Mouse (Mus musculus) kidney, postnatal 4 days (tissue): Measurements from ENCODE around the gene Hmga1b.

Source experiments
- DNase-seq, 2 experiments: peaks; one replicate each; pipeline ENCODE4 v3.0.0; 2021; ENCODE audit warnings: mixed read lengths in 2 of 2

The Hmga1b gene

DNA sequence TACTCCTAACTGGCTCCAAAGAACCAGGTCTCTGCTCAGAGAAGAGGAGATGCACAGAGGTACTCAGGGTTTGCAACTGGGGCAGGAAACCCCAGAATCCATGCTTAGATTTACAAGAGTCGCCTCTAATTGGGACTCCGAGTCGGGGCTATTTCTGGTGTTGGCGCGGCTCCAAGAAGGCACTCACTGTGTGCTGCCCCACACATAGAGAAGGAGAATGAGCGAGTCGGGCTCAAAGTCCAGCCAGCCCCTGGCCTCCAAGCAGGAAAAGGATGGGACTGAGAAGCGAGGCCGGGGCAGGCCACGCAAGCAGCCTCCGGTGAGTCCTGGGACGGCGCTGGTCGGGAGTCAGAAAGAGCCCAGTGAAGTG is at the start of gene Hmga1b:
Hmga1b (plus strand) TSS at position 123 of the 370 bp plus-strand sequence.
- peak in 1 of 2 experiments; percentile 31 for DNase-seq

DNA sequence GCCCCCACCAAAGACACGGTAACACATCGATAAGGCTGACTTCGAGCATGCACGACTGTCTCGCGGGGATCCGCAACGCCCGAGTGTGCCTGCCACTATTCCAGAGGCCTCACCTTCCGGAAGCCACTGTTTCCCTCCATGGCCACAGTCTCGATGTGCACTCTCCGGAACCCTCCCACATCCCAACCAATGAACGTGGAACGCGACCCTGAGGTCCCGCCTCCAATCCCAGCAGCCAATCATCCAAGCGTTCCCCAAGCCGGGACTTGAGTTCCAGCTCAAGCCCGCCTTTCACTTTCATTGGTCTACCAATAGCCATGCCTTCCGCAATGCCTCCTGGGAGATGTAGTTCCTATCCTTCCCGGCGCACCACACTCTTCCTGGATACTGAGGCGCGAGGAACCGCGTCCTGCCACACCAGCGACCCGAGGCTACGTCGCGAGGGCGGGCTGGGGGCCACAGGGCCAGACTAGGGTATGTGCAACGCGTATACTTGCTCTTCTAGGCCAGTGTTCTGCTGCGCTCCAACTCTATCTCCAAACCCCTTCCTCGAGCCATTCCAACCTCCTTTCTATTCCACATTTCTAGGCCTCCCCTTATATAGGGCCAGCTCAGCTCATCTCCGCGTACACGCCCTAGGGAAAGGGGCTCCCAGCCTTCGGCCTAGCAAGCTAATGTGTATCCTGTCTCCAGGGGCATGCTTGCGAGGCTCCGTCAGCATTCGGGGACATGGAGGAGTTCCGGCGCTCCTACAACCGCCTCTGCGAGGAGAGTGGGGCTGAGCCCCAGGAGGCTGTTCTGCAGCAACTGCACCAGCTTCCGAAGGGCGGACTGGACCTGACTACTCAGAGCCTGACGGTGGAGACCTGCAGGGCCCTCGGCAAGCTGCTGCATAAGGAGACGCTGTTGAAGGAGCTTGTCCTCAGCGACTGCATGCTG is 48.7 kb upstream of the Hmga1b start, which contains the start of the genes Cenpx and Lrrc45:
Cenpx (minus strand) TSS at position 159 of the 939 bp plus-strand sequence.
Lrrc45 (plus strand) TSS at position 346 of the 939 bp plus-strand sequence.
- peak; percentile 96 to 98 for DNase-seq

DNA sequence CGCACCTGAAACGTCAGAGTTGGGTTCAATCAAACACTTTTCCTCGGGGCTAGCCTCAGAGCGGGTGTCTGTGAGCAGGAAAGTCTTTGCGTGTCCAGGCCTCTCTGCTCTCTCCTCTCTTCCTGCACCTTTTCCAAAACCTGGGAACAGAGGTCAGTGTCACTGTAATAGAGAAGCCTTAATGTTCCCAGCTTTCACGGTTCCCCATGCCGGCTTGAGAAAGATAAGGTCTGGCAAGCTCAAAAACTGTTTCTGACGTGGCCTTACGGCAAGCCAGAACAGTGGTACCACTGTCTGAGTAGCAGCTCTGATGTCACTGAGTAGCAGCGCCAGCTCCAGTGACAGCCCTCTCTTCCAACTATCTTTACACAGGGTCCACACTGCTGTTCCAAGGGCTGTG is 48.0 kb upstream of the Hmga1b start:
- no peak for DNase-seq

GRCm38 (mm10) chr11:120715131-120715530 is 47.5 kb upstream of the Hmga1b start:
- DNase-seq = no peak

- no peak for DNase-seq
Observed at GRCm38 (mm10) chr11:120719242-120719641, 43.4 kb upstream of the Hmga1b start.

- DNase-seq = no peak
Observed at GRCm38 (mm10) chr11:120719841-120720376, 42.7 kb upstream of the Hmga1b start.

DNA sequence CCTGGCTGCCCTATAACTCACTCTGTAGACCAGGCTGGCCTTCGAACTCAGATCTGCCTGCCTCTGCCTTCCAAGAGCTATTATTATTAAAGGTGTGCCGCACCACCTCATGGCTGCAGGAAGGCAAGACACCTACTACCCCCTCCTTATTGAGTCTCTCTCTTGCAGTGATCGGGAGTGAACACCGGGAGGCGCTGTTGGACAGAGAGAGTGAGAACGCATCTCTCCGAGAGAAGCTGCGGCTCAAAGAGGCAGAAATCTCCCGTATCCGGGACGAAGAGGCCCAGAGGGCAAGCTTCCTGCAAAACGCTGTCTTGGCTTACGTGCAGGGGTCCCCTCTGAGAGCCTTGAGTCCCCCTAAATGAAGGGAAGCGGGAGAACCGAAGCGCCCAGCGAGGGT is 42.1 kb upstream of the Hmga1b start:
- DNase-seq = peak; percentile 96 to 98

- DNase-seq = peak; percentile 85 to 89
Observed at GRCm38 (mm10) chr11:120721124-120722066, 41.2 kb upstream of the Hmga1b start, which contains the start of gene Rac3. TSS of gene Rac3 (plus strand) at chr11:120721470.

GRCm38 (mm10) chr11:120722067-120722630 is 40.4 kb upstream of the Hmga1b start:
- no peak for DNase-seq

DNA sequence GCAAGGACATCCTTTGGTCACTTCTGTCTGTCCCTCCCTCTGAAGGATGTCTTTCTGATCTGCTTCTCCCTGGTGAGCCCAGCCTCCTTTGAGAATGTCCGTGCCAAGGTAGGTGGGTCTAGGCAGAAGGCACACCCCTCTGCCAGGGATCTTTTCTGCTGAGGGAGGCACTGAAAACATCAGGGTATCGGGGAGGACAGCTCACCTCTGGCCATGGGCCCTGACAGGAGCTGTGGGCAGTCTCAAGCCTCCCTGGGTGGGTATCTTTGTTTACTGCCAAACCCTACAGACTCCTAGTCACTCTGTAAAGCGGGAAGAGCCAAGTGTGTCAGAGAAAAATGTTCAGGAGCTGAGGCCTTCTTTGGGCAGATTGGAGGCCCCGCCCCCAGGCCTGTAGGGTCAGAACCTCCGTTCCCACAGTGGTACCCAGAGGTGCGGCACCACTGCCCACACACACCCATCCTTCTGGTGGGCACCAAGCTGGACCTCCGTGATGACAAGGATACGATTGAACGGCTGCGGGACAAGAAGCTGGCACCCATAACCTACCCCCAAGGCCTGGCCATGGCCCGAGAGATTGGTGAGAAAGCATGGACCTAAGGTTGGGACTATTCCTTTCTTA is 39.7 kb upstream of the Hmga1b start:
- DNase-seq = peak in 1 of 2 experiments; percentile 37

GRCm38 (mm10) chr11:120723509-120723908 is 39.1 kb upstream of the Hmga1b start:
- no peak for DNase-seq

- no peak for DNase-seq
Observed at GRCm38 (mm10) chr11:120726243-120727168, 36.1 kb upstream of the Hmga1b start.

DNA sequence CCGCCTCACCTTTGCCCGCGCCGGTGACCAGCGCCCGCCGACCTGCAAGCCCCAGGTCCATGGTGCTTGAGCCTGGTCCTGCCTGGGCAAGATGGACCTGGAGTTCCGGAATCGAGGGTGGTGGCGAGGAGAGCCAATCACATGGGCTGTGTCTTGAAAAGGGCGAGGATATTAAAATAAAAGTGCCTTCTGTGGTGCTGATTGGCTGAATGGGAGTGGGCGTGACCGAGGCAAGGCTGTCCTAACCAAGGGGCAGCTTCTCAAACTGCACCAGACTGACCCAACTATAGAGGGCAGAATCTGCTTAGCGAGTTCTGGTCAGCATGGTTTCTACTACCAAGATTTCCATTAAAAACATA is 35.4 kb upstream of the Hmga1b start, which contains the start of gene Dcxr:
Dcxr (minus strand) TSS at position 113 of the 359 bp plus-strand sequence.
- peak; percentile 89 to 94 for DNase-seq

GRCm38 (mm10) chr11:120727564-120727963 is 35.0 kb upstream of the Hmga1b start:
- DNase-seq = no peak

DNA sequence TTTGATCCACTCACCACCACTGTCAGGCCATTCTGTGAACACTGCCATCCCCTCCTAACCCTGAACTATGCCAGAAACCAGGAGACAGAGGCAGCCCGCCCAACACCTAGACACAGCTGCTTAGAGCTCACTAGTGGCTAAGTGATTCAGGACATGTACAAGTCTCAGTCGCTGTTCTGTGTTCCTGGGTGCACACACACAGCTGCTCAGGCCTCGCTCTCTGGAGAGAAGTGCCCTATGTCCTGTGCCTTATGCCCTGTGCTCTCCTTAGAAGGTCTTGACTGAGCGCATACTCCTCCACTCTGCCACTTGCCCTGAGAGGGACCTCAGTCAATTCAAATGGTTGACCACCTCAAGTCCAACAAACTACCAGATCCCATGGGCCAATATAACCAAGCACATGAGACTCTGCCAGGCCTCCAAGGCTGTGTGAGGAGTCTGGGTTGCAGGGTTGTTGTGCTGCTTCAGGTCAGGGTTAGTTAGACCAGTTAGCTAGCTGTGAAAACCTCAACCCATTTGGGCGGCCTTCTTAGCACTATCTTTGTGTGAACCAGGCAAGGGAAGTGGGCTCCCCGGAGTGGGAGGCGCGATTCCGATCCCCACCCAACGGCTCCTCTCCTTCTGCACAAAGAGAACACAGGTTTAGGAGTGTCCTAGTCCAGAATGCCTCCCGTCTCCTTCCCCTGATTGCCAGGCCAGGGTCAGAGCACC is 33.9 kb upstream of the Hmga1b start:
- no peak for DNase-seq

- DNase-seq = peak; percentile 73 to 82
Observed at GRCm38 (mm10) chr11:120729432-120730050, 33.1 kb upstream of the Hmga1b start.

- no peak for DNase-seq
Observed at GRCm38 (mm10) chr11:120730331-120730870, 32.2 kb upstream of the Hmga1b start.

GRCm38 (mm10) chr11:120731395-120731794 is 31.2 kb upstream of the Hmga1b start:
- no peak for DNase-seq
